Mouse (Mus musculus) bone marrow macrophage, adult 2 months (primary cell): ENCODE measurements at regions not wholly inside any gene's neighbourhood (a gene's known extent, or its start where the extent isn't known, plus 50 kb on each side); places are given as distances from the start of the nearest gene placed in this dataset.

ENCODE experiments used
- H3K27ac ChIP-seq: 2 replicates; pipeline ENCODE4 v1.5.1; 2012; ENCODE audit warnings: low read depth, low read length; ENCODE audit not compliant: insufficient read depth
- H3K4me1 ChIP-seq: 2 replicates; pipeline ENCODE4 v1.6.1; 2012; ENCODE audit warnings: low read length; ENCODE audit not compliant: control insufficient read depth, insufficient read depth
- H3K4me3 ChIP-seq: 2 replicates; pipeline ENCODE4 v1.5.1; 2012; ENCODE audit warnings: mild to moderate bottlenecking, low read length, moderate library complexity; ENCODE audit not compliant: insufficient read depth
- CTCF ChIP-seq: IDR thresholded peaks from 2 replicates; pipeline ENCODE4 v1.5.1; 2012; ENCODE audit warnings: low read depth, mild to moderate bottlenecking, low read length, moderate library complexity
- POLR2A ChIP-seq: IDR thresholded peaks from 2 replicates; pipeline ENCODE4 v1.6.1; 2012; ENCODE audit warnings: mild to moderate bottlenecking, low read depth, low read length, borderline replicate concordance

DNA sequence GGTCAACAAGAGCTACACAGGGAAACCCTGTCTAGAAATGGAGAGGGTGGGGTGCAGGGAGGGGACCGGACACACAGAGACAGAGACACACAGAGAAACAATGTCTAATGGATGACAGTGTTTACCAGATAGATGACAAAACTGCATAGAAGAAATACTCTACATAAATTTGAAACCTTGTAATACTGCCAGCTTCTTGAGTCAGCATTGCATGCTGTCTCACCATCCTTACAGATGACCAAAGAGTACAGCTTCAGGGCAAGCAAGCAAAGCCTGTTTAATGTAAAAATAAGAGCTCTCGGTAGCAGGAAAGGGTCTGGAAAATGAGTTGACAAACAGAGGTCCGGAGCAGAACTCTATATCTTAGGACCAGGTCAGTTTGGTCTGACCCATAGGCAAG, 189.5 kb downstream of the Mreg start:
- no peak overlapping the region for H3K27ac ChIP-seq
- H3K4me3 ChIP-seq: no peak overlapping the region
- H3K4me1 ChIP-seq: no peaks in the 10 kb centered on the region
- no peak for TF ChIP-seq CTCF
- no peak for TF ChIP-seq POLR2A

DNA sequence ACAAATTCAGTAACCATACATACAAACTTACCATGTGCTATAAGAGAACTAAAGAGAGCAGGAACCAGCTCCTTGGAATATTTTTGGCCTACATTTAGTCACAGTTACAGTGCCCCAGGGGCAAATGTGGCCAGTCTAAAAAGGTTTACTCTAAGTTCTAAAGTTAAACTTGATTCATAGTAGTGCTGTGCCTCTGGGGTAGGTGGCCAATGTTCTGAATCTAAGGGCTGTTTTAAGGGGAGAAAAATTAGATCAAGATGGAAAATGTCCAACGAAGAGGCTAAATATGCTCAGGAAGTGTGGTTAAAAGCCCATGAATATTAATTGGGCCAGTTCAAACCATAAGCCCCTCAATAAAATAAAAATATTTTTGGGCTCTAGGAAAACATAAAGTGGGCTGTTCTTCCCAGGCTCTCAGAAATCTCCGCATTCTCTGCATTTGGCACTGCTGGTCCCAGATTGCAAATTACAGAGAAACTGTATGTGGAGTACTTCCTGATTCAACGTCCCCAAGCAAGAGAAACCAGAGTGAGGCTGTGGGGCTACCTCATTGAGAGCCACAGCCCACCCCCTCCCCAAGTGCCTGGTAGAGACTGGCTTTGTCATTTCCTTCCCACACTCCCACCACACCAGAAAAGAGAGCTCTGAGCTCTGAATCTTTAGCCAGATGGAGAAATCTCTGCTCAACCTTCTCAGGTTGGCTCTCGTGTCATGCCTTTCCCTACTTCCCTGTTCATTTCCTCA, 193.5 kb downstream of the Mreg start:
- Histone ChIP-seq H3K4me3 (no peak overlapping the region), H3K27ac (no peak overlapping the region), H3K4me1 (peaks cover 9% of the 10 kb centered on the region)
- TF ChIP-seq CTCF (no peak), POLR2A (no peak)

DNA sequence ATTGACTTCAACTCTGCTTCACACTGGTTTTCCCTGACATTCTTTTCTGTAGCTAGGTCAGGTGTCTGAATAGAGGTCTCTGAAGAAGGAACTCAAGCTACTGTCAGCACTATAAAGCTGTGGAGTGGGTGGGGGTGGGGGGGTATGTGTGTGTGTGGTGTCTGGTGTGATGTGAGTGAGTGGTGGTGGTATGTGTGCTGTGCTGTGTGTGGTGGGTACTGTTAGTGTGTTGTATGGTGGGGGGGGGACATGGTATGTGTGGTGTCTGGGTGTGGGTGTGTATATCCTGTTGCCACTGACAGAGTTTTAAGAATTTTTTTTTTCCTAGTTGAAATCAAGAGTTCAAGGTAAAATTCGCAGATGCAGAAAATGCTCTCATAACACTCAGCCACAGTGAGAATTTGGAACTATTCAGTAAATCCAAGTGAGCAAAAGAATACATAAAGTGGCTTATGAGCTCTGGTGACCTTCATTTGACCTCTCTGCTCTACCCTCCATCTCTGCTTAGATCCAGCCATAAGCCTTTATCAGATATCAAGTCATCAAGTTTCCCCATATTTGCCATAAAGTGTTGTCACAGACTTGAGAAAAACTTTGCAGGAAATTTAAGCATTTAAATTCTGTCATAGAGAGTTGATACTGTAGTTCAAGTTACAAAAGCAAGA, 194.2 kb downstream of the Mreg start:
- H3K4me3 ChIP-seq: no peak overlapping the region
- TF ChIP-seq CTCF (no peak), POLR2A (no peak)
- no peak overlapping the region for H3K27ac ChIP-seq
- H3K4me1 ChIP-seq: peaks cover 9% of the 10 kb centered on the region

DNA sequence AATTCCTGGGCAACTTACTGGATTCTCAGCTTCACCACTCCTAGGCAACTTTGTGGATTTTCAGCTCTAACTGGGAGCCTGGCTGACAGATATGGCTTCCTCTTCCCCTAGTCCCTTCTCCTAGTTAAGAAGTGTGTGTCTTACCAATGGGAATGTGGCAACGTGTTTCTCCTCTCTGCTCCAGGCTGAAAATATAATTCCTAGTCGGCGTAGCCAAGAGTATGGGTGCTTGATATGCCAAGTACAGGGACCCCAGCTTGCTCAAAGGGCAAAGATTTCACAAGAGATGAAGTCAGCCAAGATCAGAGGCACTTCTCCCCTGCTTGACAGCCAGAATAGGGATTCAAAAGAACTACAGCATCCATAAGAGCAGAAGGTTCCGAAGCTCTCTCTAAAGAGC, 196.6 kb downstream of the Mreg start:
- H3K4me3 ChIP-seq: no peak overlapping the region
- no peak overlapping the region for H3K27ac ChIP-seq
- peaks cover 9% of the 10 kb centered on the region for H3K4me1 ChIP-seq
- TF ChIP-seq POLR2A: no peak
- no peak for TF ChIP-seq CTCF

DNA sequence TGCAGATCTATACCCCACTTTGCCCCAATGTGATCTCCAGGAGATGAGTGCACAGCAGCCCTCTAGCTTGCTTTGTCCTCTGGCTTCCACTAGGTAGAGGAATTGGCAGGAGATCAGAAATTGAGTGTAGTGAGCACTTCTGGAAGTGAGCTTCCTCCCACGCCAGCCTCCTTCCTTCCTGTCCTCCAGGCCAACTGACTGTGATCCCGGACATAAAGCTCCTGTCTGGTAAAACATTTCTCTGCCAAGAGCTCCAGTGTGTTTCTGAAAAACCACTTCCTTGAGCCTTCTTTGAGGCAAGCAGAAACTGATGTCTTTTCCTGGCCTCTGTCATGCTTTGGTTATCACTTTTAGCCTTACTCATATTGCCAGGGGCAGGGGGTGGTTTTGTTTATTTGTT, 197.5 kb downstream of the Mreg start:
- peaks cover 9% of the 10 kb centered on the region for H3K4me1 ChIP-seq
- TF ChIP-seq CTCF (no peak), POLR2A (no peak)
- H3K27ac ChIP-seq: no peak overlapping the region
- no peak overlapping the region for H3K4me3 ChIP-seq

DNA sequence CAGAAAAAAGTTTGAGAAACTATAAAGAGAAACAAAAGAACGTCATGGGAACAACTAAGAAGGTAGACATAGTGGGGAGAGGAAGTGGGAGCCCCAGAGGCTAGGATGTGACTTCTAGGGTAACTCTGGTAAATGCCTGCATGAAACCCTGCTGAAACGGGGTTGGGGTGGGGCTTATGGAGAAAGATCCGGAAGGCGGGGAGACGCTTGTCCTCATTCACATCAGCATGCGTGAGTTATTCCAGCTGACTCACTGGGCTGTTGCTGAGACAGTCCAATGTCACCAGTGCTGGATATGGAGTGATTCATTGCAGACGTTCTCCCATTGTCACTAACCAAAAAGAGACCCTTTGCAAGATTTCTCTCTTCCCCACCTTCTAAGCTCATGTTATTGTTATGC, 198.2 kb downstream of the Mreg start:
- Histone ChIP-seq H3K4me1 (peaks cover 9% of the 10 kb centered on the region), H3K27ac (no peak overlapping the region), H3K4me3 (no peak overlapping the region)
- TF ChIP-seq POLR2A: no peak
- no peak for TF ChIP-seq CTCF

DNA sequence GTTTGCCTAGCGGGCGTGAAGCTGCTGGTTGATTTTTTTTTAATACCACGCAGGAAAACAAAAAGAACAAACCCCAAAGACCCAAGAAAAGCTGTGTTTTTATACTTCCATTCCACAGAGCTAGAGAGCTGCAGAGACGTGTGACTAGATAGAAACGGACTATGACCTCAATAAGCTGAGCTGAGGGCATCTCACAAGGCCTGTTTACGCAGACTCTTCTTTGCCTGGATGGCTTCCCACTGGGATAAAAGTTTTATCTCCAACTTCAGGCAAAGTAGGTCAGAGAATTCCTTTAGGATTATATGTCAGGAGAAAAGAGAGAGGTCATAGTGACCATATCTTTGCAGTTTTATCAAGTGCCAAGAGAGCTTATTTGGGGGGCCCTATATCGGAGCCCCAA, 199.4 kb downstream of the Mreg start:
- TF ChIP-seq CTCF (no peak), POLR2A (no peak)
- peaks cover 9% of the 10 kb centered on the region for H3K4me1 ChIP-seq
- H3K4me3 ChIP-seq: no peak overlapping the region
- no peak overlapping the region for H3K27ac ChIP-seq

DNA sequence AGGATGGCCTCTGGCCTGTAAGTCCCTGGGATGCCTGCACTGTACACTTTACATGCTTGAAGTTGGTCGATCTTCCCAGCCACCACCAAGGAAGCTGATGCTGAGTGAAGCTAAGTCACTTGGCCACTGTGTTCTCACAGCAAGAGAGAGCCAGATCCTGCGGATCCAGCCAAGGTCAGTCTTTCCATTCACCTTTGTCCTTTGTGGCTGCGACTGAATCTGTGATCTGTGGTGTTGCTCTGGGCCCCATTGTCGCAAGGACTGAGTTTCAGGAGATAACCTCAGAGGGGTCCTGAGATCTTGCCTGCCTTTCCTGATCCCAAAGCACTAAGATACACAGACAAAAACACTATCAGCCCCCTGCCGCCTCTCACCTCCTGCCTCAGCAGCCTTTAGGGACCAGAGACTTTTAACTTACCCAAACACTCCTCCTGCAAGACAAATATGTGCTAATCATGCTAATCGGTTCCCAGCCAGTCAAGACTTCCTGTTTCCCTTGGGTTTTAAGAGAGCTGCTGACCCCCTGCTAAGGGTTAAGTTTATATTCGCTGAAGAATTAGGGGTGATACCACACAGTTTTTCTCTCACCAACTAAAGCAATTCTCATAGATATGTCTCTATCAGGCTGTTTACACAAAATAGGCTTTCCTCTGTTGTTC, 202.7 kb downstream of the Mreg start:
- H3K4me3 ChIP-seq: no peak overlapping the region
- no peak overlapping the region for H3K27ac ChIP-seq
- TF ChIP-seq CTCF (no peak), POLR2A (no peak)
- peaks cover 6% of the 10 kb centered on the region for H3K4me1 ChIP-seq

DNA sequence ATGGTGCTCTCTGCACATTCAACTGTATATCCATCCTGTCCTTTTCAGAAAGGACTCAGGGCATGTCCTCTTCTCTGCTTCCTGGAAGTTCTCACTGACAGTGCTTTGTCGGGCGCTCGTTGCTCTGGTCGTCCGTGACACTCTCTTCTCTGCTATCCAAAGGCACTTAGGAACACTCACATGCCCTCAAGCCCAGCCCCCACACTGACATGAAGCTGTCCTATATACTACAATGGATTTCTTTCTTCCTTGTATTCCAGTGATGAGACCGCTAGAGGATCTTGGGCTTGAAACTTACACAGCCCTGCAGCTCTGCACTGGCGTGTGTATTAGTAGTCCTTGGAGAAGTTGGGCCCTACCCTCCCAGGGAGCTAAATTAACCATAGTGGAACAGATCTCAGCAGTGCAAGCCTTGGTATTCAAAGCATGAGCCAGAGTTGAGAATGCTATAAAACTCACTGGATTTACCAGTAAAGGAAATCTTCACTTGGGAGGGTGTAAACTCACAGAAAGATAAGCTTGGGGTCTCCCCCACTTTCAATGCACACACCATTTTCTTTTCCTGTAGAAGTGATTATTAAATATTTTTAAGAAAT, 205.3 kb downstream of the Mreg start:
- H3K4me3 ChIP-seq: no peak overlapping the region
- H3K27ac ChIP-seq: no peak overlapping the region
- no peak for TF ChIP-seq POLR2A
- TF ChIP-seq CTCF: no peak
- 0 out of 2 replicates have a peak, but pooled peaks cover 2% of the 10 kb centered on the region for H3K4me1 ChIP-seq

DNA sequence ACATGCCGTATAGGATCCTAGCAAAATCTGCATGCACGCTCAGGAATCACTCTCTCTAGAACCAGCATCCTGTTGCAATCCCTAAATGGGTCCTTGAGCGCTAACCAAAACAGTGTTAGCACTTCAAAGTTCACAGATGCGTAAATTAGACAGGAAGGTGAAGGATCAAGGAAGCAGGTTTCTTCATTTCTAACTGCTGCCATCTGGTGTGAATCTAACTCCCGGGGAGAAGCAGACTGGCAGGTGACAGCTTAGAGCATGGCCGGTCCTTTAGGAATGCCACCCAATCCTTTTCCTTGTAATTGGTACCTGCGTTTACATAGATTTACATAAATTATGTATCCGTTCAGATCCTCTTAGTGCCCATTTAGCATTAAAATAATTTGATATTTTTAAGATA, 206.2 kb downstream of the Mreg start:
- TF ChIP-seq POLR2A (no peak), CTCF (no peak)
- no peak overlapping the region for H3K4me3 ChIP-seq
- H3K27ac ChIP-seq: no peak overlapping the region
- H3K4me1 ChIP-seq: 0 out of 2 replicates have a peak, but pooled peaks cover 2% of the 10 kb centered on the region

DNA sequence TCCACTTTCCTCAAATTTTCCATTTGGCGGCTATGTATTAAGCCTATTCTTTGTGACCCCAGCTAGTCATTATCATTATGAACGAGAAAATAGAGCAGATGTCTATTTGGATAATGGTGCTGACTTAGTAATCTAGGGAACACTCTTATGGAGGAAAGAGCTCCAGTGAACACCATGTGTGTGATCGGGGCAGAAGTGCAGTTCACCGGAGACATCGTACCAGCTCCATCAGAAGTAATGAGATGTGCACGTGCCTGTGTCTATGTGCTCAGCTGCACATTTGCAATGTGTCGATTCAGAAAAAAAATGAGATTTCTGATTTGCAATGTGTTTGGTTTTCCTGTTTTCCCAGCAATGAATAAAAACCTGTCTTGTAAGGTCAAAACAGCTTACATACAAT, 206.6 kb downstream of the Mreg start:
- Histone ChIP-seq H3K4me1 (0 out of 2 replicates have a peak, but pooled peaks cover 2% of the 10 kb centered on the region), H3K4me3 (no peak overlapping the region), H3K27ac (no peak overlapping the region)
- TF ChIP-seq POLR2A (no peak), CTCF (no peak)
